Mouse (Mus musculus): ENCODE results near the gene Spata1. TPM values are rescaled to one million over a fixed set of nuclear protein-coding genes. Genes with fewer than 3 reads are reported as not detected.

Spata1 gene
- polyA plus RNA-seq, 1 experiment = 14.4 TPM

DNA sequence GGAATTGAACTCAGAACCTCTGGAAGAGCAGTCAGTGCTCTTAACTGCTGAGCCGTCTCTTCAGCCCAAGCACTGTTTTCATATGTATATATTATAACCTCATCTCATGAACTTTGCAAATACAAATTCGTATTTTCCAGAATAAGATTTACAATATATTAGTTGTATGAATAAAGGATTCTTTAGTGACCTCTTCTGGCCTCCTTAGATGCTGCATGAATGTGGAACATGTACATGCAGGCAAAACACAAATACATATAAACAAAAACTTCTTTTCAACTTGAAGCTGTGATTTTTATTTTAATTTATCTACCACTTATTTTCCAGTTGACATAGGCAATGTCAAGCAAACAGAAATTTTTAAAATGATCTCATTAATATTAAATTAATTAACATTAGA is 17.5 kb downstream of the Spata1 start:
- Histone ChIP-seq H3K27ac (ENCODE audit: control insufficient read depth, insufficient read depth, low read depth, low read length, poor library complexity) (no peak overlapping the region), H3K4me1 (ENCODE audit: control insufficient read depth, insufficient read depth, low read length) (no peaks in the 10 kb centered on the region), H3K4me3 (replicated peaks; ENCODE audit: control insufficient read depth, low read depth, low read length) (no peak overlapping the region)
- WGBS = 63% methylated on average over 2 of the region's 2 CpGs
- no peak for TF ChIP-seq POLR2A (IDR thresholded peaks at IDR 0.05; ENCODE audit: borderline replicate concordance, control insufficient read depth, low read depth, low read length)
- TF ChIP-seq CTCF (IDR thresholded peaks at IDR 0.05; ENCODE audit: control insufficient read depth, insufficient read depth, low read length) = no peak

DNA sequence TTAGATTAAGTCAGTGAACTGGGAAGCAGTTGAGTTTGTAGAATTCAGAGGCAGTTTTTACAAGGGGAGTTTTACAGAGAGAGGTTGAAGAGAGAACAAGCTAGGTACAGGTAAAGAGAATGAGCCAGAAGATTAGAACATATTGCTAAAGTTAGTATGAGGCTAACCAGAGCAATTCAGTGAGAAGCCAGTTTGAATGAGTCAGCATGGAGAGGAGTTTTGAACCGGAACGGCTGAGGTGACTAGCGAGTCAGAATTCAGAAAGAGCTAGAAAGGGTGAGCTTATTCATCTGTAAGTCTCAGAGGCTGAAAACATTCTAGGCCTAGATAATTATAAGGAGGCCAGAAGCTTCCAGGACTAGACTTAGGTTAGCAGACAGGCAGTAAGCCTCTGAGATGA is 25.1 kb downstream of the Spata1 start:
- Histone ChIP-seq H3K4me1 (ENCODE audit: control insufficient read depth, insufficient read depth, low read length) (no peaks in the 10 kb centered on the region), H3K4me3 (replicated peaks; ENCODE audit: control insufficient read depth, low read depth, low read length) (no peak overlapping the region), H3K27ac (ENCODE audit: control insufficient read depth, insufficient read depth, low read depth, low read length, poor library complexity) (no peak overlapping the region)
- 83% methylated on average over 3 of the region's 3 CpGs for WGBS
- TF ChIP-seq CTCF (IDR thresholded peaks at IDR 0.05; ENCODE audit: control insufficient read depth, insufficient read depth, low read length) = no peak
- TF ChIP-seq POLR2A (IDR thresholded peaks at IDR 0.05; ENCODE audit: borderline replicate concordance, control insufficient read depth, low read depth, low read length) = no peak

DNA sequence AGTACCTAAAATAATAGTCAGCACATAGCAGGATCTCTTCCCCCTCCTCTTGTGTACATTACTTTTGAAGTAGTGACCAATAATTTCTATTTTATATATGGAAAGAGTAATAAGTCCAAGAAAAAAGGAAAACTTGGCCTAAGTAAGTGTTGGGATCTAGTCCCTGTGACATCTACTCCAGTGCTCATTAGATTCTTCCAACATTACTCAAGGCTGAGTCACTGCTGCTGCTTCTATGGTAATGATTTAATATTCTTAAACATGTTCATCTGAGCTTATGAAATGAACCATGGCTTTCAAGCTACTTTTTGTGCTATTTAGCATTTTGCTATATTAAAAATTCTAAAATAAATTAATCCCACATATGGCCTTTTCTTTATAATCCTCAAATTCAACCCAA is 25.8 kb downstream of the Spata1 start:
- H3K4me3 ChIP-seq (replicated peaks; ENCODE audit: control insufficient read depth, low read depth, low read length) = no peak overlapping the region
- H3K4me1 ChIP-seq (ENCODE audit: control insufficient read depth, insufficient read depth, low read length) = no peaks in the 10 kb centered on the region
- no peak overlapping the region for H3K27ac ChIP-seq (ENCODE audit: control insufficient read depth, insufficient read depth, low read depth, low read length, poor library complexity)
- TF ChIP-seq CTCF (IDR thresholded peaks at IDR 0.05; ENCODE audit: control insufficient read depth, insufficient read depth, low read length) (no peak), POLR2A (IDR thresholded peaks at IDR 0.05; ENCODE audit: borderline replicate concordance, control insufficient read depth, low read depth, low read length) (no peak)

DNA sequence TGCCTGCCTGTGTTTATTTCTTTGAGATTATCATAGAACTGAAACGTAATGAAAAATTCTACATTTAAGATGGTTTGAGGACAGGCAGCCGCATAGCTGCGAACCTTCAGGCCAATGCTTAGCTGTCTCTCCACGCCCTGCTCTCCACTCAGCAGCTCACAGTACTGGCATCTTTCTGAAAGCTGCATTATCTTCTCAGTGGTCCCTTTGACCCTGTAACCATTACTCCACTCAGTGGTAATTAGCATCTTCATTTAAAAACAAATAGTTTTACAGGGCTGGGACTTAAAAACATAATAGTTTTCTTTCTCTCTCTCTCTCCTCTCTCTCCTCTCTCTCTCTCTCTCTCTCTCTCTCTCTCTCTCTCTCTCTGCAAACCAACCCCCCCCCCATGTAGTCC is 26.9 kb downstream of the Spata1 start:
- no peaks in the 10 kb centered on the region for H3K4me1 ChIP-seq (ENCODE audit: control insufficient read depth, insufficient read depth, low read length)
- no peak overlapping the region for H3K27ac ChIP-seq (ENCODE audit: control insufficient read depth, insufficient read depth, low read depth, low read length, poor library complexity)
- 88% methylated on average over 4 of the region's 4 CpGs for WGBS
- TF ChIP-seq POLR2A (IDR thresholded peaks at IDR 0.05; ENCODE audit: borderline replicate concordance, control insufficient read depth, low read depth, low read length) (no peak), CTCF (IDR thresholded peaks at IDR 0.05; ENCODE audit: control insufficient read depth, insufficient read depth, low read length) (no peak)
- H3K4me3 ChIP-seq (replicated peaks; ENCODE audit: control insufficient read depth, low read depth, low read length) = no peak overlapping the region

DNA sequence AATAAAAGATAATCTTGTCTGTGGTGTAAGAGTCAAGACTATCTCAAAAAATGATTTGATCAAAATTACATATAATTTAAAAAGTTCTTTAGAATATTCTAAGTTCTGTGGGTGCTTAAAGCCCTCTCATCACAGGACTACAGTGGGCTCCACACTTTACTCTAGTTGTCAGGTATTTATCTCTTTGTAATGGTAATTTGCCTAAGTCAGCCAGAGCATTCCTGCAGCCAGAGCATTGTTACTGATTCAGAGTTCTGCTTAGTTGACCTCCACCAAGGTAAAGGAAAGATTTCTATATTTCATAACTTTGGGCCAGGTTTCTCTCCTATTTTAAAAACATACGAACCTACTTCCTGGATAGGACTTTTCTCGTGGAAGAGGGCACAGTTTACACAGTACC is 30.3 kb downstream of the Spata1 start:
- 68% methylated on average over 2 of the region's 2 CpGs for WGBS
- no peak for TF ChIP-seq CTCF (IDR thresholded peaks at IDR 0.05; ENCODE audit: control insufficient read depth, insufficient read depth, low read length)
- no peak for TF ChIP-seq POLR2A (IDR thresholded peaks at IDR 0.05; ENCODE audit: borderline replicate concordance, control insufficient read depth, low read depth, low read length)
- Histone ChIP-seq H3K4me3 (replicated peaks; ENCODE audit: control insufficient read depth, low read depth, low read length) (no peak overlapping the region), H3K4me1 (ENCODE audit: control insufficient read depth, insufficient read depth, low read length) (no peaks in the 10 kb centered on the region), H3K27ac (ENCODE audit: control insufficient read depth, insufficient read depth, low read depth, low read length, poor library complexity) (no peak overlapping the region)

DNA sequence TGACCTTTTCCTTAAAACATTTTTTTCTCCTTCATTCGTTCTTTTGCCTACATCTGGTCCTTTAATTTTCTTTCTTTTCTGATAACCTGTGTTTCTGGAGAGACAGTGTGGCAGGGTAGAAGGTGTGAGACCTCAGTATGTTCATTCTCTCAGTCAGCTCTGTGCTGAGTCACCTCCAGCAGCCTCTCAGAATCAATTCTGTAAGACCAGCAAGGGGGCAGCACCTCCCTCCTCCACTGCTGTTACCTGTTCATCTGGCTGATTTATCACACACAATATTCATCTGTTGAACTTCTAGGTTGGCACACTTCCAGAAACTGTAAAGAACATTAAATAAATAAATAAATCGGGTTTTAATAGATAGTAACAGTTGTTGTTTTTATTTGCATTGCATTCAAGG is 36.6 kb downstream of the Spata1 start:
- TF ChIP-seq CTCF (IDR thresholded peaks at IDR 0.05; ENCODE audit: control insufficient read depth, insufficient read depth, low read length) (no peak), POLR2A (IDR thresholded peaks at IDR 0.05; ENCODE audit: borderline replicate concordance, control insufficient read depth, low read depth, low read length) (no peak)
- Histone ChIP-seq H3K4me3 (replicated peaks; ENCODE audit: control insufficient read depth, low read depth, low read length) (no peak overlapping the region), H3K27ac (ENCODE audit: control insufficient read depth, insufficient read depth, low read depth, low read length, poor library complexity) (no peak overlapping the region), H3K4me1 (ENCODE audit: control insufficient read depth, insufficient read depth, low read length) (no peaks in the 10 kb centered on the region)
- WGBS = 66% methylated on average over 2 of the region's 2 CpGs

DNA sequence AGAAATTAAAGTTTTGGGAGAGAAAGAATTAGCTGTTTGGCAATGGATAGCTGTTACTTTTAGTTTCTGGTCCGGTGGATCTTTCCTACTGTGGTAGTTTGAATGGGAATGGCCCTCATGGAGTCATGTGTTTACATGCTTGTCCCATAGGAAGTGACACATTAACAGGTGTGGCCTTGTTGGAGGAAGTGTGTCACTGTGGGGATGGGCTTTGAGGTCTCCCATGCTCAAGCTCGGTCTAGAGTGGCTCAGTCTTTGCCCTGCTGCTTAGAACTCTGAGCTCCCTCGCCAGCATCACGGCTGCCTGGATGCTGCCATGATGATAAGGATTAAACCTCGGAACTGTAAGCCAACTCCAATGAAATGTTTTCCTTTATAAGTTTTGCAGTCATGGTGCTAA is 48.2 kb downstream of the Spata1 start:
- 78% methylated on average over 5 of the region's 5 CpGs for WGBS

DNA sequence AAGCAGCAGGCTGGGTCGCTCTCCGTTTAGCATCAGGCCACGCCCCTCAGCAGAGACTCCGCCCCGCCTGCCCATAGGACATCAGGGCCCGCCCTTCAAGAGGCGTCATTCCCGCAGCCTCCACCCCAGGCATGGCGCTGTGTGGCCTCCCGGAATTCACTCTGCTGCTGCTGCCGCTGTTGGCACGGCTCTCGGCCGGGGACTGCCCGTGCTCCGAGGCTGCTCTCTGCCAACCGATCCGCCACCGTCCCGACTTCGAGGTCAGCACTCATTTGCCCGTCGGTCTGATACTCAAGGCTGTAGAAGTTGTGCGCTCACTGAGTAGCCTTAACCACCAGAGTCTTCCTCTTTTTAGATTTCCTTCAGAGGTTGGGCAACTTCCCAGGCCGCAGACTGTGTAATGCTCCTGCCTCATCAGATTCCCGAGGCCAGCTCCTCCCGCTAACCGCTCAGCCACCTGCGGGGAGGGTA is 49.1 kb downstream of the Spata1 start:
- peak overlapping the region; percentile 92 for H3K4me3 ChIP-seq (replicated peaks; ENCODE audit: control insufficient read depth, low read depth, low read length)
- peak; percentile 42; the same call in 1 of the 2 replicates for TF ChIP-seq CTCF (IDR thresholded peaks at IDR 0.05; ENCODE audit: control insufficient read depth, insufficient read depth, low read length)
- peak; percentile 97 for TF ChIP-seq POLR2A (IDR thresholded peaks at IDR 0.05; ENCODE audit: borderline replicate concordance, control insufficient read depth, low read depth, low read length)
- no peaks in the 10 kb centered on the region; the same call in 1 of the 2 replicates for H3K4me1 ChIP-seq (ENCODE audit: control insufficient read depth, insufficient read depth, low read length)
- H3K27ac ChIP-seq (ENCODE audit: control insufficient read depth, insufficient read depth, low read depth, low read length, poor library complexity) = peak overlapping the region; percentile 97
- under 1% methylated on average over 29 of the region's 29 CpGs for WGBS

More for the DNA sequence above, 48.2 kb downstream of the Spata1 start:
- TF ChIP-seq POLR2A (IDR thresholded peaks at IDR 0.05; ENCODE audit: borderline replicate concordance, control insufficient read depth, low read depth, low read length) (no peak), CTCF (IDR thresholded peaks at IDR 0.05; ENCODE audit: control insufficient read depth, insufficient read depth, low read length) (no peak)
- no peaks in the 10 kb centered on the region; the same call in 1 of the 2 replicates for H3K4me1 ChIP-seq (ENCODE audit: control insufficient read depth, insufficient read depth, low read length)
- H3K27ac ChIP-seq (ENCODE audit: control insufficient read depth, insufficient read depth, low read depth, low read length, poor library complexity) = no peak overlapping the region
- no peak overlapping the region for H3K4me3 ChIP-seq (replicated peaks; ENCODE audit: control insufficient read depth, low read depth, low read length)

DNA sequence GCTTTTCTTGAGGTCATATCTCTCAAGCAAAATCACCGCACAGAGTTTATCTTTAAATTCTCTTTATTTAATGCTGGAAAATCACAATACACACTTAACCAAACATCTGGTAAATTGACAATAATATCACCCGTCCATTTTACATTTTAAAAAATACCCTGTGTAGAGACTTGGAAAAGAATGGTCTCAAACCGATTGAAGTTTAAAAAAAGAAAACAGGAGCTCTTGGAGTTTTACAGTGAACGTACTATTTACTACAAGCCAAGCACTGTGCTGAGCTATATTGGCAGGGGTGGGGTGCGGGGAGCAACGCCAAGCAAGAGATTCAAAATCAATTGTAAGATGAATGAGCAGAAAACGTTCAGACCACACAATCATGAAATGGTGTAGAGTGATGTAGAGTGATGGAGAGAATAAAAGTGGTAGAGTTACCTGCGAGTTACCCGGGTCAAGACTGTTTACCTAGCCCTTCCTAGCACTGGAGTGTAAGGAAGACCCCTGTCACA is 49.8 kb downstream of the Spata1 start, which contains the start of gene Ctbs:
TSS of gene Ctbs (plus strand) at position 51 of the 506 bp plus-strand sequence.
- Histone ChIP-seq H3K4me1 (ENCODE audit: control insufficient read depth, insufficient read depth, low read length) (no peaks in the 10 kb centered on the region; the same call in 1 of the 2 replicates), H3K4me3 (replicated peaks; ENCODE audit: control insufficient read depth, low read depth, low read length) (peak within 1 kb of the TSS; percentile 92), H3K27ac (ENCODE audit: control insufficient read depth, insufficient read depth, low read depth, low read length, poor library complexity) (peak within 1 kb of the TSS; percentile 97)
- TF ChIP-seq POLR2A (IDR thresholded peaks at IDR 0.05; ENCODE audit: borderline replicate concordance, control insufficient read depth, low read depth, low read length) (no peak), CTCF (IDR thresholded peaks at IDR 0.05; ENCODE audit: control insufficient read depth, insufficient read depth, low read length) (no peak)
- 58% methylated on average over 9 of the region's 9 CpGs for WGBS

Measured in bone marrow, adult 2 months (tissue).